Mouse (Mus musculus) cerebellum, adult 9-10 months (tissue): ENCODE results near the gene Nanos1.

Experiments used
- DNase-seq: peaks from one replicate; pipeline ENCODE4 v3.0.0; 2022

Gene Nanos1

DNA sequence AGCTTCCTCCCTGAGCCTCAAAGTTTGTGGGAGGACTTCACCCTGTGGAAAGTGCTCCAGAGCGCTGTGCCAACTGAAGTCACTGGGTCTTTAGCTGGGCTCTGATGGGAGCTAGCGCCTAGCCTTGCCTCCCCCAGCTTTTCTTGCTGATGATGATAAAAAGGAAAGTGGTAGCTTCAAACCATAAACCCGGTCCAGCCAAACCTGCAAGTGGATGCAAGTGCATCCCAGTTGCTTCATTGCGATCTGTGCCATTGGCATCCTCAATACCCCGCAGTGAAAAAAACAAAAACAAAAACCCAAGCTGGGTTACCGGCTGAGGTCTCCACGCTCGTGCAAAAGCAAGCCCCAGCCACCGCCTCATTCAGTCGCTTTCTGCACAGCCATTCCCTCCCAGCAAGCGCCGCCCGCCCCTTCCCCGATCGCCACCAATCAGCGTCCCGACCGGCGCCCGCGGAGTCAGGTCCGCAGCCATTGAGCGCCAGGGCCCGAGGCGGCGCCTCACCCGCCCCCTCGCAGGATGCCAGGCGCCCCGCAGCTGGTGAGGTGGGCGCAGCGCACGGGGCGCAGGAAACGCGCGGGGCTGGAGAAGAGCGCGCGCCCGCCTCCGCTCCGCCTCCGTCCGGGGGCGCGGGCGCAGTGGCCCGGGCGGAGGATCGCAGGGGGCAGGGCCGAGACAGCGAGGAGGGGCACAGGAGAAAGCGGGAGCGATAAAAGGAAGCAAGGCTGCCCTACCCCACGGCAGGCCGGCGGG is at the start of gene Nanos1:
Gene Nanos1, plus strand, starts transcription at position 550 of the 754 bp plus-strand sequence.
- peak; percentile 89 for DNase-seq

DNA sequence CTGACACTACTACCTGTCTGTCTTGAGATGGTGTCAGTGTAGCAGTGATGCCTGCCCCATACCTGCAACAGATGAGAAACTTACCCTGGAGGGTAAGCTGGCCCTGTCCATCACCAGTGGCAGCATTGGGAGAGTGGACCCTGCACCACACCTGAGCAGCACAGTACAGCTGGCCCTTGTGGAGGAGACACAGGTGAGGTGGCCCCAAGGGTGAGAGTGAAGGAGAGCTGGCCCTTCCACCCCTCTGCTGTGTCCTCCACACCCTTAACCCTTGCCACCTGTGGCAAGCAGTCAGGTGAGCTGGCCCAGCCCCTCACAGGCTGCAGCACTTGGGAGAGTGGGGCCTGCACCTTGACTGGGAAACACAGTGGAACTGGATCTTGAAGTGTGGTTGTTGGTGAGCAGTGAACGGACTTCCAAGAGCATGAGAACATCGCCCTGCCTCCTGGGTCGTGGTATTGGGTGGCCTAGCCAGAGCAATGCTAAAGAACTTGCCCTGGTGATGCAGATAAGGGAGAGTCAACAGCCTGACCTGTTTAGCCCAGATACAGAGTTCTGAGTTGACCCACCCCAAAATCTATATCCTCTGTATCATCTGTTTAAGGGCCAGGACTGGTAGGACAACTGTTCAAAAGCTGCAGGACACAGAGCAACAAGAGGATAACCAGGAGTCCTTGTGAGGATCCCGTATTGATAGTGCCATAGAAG is 46.4 kb upstream of the Nanos1 start:
- DNase-seq = no peak

DNA sequence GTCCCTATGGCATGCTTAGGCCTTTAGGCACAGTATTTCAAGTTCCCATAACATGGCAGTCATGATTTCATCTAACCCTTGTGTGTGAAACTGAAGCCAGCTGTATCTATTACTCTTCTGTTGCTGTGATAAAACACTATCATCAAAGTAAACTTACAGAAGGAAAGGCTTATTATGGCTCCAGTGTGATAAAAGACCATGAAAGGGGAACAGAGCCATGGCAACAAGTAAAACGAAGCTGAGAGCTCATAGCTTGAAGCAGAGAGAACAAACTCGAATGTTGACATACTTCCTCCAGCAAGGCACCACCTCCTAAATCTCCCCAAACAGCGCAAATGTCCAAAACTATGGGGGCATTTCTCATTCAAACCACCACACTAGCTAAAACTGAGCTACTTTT is 45.6 kb upstream of the Nanos1 start:
- no peak for DNase-seq

DNA sequence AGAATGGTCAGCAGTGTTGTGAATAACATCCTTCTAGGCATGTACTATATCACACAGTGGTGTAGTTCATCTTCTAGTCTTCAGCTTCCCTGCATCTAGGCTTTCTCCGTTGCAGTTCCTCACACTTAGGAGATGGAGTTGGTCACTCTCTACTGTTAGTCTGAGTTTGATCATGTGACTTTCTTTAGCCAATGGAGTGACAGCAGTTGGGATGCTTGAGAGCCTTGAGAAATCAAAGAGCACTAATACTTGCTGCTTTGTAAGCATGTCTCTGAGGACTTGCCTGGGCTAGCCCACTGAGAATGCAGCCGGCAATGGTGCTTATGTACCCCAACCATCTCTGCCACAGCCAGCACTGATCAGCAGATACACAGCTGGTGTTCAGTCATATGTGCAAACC is 43.2 kb upstream of the Nanos1 start:
- no peak for DNase-seq

DNA sequence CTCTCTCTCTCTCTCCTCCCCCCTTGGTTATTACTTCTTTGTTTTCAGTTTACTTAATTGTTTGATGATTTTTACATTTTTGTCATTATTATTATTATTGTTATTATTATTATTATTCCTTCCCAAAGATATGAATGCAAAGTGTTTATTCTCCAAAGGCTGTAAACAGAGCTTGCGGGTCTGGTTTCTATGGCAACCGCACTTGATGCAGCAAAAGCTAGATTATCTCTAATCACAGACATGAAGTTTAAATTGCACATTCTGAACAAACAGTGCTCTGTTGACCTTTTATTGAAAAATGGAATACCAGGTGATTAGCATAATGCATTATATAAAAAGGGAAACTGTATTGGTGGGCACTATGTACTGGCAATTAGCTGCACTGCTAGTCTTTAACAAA is 39.4 kb upstream of the Nanos1 start:
- no peak for DNase-seq

DNA sequence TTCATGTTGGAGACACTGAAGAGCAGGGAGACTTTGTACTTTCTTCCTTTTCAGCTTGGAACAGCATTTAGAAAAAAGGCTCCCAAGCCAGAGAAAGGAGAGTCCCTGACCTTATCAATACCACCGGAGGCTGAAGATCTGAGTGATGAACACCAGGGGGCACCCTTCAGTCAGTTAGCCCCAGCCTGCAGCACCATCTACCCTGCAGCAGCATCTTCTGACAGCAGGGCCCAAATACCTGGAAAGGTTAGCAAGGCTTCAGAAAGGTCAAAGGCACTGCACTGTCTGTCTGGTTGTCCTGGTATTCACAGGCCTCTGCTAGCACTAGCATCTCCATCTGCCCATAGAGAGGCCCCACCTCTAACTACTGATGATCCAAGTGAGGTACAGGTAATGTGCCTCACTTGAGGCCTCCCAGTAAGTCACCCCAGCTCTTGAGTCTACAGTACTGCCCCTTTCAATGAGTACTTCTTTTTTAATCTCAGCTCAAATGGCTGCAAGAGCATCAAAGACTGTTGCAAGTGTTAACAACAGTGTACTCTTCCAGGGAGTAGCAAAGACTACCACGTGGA is 25.4 kb upstream of the Nanos1 start:
- DNase-seq = peak; percentile 44

DNA sequence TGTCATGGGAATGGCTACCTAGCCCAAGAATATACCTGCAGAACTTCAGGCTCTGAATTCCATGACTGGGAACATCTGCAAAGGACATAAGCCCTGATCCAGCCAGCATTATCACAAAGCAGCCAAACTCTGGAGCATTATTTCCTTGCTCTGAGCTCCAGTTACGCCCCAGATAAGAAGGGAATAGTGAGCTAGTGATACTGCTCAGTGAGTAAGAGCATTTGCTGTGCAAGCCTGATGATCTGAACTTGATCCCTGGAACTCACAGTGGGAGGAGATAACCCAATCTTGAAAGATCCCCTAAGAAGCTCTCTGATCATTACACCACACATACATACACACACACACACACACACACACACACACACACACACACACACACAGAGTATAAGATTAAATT is 24.5 kb upstream of the Nanos1 start:
- DNase-seq = no peak

DNA sequence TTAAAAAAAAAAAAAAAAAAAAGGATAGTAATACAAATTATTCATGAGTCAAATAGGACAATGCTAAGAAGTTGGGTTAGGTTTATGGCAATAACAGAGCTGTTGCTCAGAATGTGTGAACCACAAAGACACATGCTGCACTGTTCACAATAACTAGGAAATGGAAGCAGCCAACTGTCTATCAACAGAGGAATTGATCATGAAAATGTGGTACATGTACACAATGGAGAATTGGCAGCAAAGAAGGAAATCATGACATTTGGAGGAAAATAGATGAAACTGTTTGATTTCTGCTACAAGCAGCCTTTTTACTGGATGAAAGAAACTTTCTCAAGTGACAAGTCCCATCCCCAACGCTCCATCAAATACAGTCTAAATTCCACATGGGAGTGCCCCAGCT is 23.8 kb upstream of the Nanos1 start:
- DNase-seq = no peak

DNA sequence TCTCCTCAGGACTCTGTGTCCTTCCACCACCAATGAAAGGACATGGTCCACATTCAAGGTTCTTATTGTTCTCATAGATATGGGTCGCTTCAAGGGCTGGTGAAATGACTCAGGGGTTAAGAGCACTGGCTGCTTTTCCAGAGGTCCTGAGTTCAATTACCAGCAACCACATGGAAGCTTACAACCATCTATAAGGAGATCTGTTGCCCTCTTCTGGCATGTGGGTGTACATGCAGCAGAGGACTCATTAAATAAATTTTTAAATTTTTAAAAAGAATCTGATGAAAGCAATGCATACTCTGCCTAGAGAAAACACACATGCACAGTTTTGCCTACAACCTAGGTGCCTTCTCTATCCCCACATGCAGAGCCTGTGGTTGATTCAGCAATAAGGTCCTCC is 15.2 kb upstream of the Nanos1 start:
- DNase-seq = no peak

DNA sequence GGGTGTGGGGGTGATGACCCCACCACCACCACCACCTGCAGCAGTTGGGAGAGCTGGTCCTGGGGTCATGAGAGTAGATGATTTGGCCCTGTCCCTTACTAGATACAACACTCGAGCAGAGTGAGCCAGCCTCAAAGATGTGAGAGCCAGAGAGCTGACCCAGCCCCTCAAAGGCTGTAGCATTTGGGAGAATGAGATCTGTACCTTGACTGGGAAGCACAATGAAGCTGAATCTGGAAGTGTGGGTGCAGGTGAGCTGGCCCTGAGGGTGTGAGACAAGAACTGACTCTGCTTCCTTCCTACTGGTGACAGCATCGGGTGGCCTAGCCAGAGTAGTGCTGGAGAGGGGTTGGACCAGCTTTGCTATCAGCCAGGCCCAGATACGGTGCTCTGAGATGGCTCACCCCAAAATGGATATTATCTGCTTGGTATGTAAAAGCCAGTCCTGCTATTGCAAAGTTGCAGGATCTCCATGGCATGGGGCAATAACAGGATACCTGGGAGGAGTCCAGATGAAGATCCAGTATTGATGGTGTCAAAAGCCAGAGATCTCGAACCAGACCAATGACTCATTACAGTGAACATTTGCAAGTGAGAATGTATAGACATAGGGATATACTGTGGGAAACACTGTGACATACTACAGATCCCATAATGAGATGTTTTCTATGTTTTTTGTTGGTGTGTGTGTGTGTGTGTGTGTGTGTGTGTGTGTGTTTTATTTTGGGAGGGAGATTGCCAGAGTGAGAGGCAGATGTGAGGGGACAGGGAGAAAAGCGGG is 11.8 kb upstream of the Nanos1 start:
- DNase-seq = no peak

DNA sequence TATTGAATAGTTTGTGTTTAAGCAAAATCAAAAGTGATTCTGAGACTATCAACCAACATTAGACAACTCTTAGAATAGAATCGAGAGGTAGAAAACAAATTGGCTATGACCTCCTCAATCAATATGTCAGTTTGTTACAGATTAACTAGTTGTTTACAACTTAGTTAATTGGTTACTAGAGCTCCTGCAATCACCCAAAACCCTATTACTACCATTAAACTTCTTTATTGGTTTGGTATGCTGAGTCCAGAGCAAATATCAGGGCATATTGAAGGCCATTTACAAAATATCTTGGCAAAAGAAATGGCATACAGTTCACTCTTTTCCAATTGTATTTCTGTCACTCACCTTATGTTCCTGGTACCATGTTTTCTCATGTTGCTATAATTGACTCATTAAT is 8.0 kb upstream of the Nanos1 start:
- DNase-seq = no peak

DNA sequence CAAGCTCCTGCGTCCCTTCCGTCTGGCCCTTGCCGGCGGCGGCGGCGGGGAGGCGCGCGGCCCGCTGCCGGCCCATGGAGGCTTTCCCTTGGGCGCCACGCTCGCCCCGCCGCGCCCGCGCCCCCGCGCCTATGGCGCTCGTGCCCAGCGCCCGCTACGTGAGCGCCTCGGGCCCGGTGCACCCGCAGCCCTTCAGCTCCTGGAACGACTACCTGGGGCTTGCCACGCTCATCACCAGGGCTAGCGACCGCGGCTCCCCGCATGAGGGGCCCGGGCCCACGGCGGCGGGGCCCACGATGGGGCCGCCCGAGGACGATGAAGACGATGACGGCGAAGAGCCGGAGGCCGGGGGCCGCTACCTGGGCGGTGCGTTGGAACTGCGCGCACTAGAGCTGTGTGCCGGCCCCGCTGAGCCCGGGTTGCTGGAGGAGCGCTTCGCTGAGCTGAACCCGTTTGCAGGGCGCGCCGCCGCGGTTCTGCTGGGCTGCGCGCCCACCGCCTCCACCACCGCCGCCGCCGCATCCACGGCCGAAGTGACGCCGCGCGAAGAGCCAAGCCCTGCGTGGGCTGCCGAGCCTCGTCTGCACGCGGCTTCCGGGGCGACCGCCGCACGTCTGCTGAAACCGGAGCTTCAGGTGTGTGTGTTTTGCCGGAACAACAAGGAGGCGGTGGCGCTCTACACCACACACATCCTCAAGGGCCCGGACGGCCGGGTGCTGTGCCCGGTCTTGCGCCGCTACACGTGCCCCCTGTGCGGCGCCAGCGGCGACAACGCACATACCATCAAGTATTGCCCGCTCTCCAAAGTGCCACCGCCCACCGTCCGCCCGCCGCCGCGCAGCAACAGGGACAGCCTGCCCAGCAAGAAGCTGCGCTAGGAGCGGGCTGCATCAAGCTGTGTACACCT is 658 bp downstream of the Nanos1 start:
- peak; percentile 63 for DNase-seq

DNA sequence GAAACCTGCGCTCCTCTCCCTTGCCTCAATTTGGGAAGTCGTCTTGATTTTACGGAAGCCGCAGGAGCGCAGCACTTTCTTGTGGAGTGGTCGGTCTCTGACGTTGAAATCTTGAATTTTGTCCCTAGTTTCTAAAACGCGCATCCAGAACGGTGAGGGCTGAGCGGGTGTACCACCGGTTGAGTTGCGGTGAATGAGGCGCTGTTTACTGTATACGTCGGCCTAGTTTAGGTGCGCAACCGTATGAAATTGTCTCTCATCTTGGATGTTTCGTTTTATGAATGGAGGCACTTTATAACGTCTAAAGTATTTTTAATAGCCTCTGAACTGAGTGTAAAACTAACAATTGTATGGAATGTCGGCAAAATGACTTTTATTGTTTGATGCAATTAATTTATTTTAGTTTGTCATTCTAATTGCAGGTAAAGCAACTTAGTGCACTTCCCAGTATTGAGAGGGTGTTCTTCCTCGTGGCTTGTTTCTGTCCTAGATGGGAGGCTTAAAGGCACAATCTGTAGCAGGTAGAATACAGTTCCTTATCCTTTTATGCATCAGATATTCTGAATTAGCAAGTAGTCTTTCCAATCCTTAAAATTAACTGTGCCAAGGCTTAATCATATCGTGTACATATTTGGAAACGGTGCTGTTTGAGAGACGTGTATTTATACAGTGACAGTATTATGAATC is 1.5 kb downstream of the Nanos1 start:
- DNase-seq = no peak

DNA sequence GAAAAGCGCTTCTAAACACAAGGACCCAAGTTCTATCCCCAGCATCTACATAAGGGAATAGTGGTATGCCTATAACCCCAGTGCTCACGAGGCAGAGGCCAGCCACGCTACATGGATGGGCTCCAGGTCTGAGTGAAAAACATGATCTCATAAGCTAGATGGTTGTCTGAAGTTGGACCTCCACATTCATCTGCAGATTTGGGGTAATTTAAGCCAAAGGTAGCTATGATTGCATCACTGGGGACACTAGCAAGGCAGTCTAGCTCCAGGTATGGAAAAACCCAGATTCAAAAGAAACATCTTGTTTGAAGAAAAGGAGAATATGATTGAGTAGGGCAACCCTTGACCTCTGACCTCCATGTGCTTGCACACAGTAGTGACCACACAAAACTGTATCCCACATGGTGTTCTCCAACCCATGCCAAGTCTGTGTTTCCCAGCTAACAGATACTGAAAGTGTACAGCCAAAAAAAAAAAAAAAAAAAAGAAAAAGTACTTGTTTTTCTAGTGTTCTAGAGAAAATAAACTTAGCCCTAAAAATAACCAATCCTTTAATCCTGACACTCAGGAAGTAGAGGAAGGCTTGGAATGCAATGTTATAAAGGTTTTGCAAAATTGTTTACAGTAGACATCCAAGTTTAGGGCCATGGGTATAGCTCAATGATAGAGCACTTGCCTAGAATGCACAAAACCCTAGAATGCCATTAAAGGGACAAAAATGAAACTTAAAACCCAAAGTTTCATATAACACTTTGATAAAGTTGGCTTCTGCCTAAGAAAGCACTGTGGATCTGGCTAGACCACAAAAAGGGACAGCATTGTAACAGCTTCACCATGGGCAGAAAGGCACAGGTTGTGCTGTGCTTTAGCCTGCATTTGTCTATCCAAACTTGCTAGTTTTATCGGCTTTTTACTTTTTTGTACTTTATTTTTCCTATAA is 3.4 kb downstream of the Nanos1 start:
- peak; percentile 18 for DNase-seq

DNA sequence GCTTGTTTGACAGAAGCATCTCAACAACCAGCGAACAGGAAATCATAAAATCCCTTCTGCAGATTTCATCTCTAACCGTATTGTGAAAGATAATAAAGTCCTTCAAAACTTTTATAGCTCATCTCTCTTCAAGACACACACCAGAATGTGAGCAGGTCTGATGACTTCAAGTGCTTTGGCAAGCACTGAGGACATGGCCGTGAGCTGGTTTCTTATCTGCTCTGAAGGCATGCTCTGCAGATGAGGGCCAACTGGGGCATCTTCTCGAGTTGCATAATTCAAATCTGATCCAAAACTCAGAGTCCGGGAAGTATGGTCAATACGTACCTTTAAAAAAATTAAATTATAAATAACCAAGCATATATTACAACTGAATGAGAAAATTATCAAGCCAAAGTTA is 17.6 kb downstream of the Nanos1 start:
- no peak for DNase-seq

DNA sequence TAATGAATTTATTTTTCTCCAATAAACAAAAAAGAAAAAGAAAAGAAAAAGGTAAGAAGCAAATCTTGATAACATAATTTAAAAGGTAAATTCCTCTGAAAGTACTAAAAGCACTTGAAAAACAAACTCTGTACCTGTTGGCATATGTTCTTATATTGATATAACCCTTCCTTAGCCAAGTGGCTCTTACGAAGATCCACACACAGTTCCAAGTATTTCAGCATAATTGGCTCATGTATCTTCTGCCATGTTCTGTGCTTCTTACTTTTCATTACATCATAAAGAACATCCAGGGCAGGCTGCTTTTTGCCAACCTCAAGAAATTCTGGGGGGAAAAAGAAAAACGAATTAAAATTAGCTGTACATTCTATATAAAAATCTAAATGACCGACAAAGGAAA is 26.2 kb downstream of the Nanos1 start:
- DNase-seq = no peak

DNA sequence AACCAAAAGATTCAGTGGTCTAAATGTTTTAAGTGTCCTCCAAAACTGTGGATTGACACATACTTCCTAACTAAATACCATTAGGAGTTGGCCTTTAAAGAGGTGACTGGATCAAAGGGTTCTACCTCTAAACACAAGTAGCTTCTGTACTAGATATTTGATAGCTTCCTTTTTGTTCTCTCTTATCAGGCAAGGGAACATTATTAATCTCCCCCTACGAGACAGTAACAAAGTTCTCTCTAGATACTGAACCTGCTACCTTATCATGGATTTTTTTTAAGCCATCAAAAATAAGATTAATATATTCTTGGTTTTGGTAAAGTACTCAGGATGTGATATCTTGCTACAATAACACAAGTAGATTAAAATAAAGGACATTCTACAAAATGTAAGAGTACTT is 28.9 kb downstream of the Nanos1 start:
- DNase-seq = no peak

DNA sequence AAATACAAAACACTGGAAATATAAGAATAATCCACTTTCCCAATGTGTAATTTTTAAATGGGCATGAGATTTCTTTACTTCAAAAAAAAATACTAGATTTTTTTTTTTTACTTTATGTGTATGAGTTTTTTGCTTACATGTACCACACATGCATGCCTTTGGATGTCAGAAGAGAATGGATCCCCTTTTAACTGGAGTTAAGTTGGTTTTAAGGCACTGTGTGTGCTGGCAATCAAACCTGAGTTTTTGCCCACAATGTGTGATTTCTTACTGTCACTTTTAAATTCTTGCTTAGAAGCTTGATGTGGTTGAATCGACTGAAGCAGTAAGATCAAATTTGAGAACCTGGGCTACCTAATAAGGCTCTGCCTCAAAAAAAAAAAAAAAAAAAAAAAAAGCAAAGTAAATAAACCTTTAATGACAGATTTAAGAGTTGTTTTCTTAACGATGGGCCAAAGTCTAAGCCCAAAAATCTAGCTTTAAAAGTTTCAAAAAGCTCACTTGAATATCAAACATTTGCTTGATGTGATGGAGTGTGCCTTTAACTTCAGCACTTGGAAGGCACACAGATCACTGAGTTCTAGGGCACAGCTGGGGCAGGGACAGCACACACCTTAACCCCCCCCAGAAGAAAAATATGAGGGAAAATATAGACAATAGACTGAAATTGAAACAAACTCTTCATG is 31.8 kb downstream of the Nanos1 start:
- DNase-seq = no peak

DNA sequence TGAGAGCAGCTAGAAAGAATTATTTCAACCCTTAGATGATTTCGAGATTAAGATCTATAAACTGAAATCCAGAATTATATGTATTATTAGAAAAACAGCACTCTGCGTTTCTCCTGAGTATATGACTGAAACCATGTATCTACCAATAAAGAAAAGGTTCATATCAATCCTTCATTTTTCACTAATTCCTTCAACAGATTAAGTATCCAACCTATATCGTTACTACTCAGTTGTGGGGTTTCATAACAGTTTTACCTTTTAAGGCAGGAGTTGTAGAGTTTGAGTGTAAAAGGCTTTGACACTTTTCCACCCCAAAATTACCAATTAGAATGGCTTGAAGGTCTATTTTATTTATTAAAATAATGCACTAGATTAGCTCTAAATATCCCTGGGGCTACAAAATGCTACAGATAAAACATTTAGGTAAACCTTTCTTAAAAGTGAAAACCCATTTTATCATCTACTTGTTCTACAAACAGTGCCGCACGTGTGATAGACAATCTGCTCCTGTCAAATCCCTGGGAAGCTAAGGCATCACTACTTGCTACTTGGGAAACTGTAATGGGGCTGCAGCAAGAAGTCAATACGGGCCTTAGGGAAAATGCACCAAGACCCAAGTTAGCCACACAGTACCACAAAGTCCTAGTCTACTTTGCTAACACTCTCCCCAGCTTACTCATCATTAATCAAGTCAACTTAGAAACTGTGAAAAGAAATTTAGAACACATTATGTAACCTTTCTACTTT is 32.6 kb downstream of the Nanos1 start:
- no peak for DNase-seq
